Mouse (Mus musculus) forebrain, embryonic 11.5 days (tissue): Measurements from ENCODE around the gene Ppp1r12c. TPM values are rescaled to one million over a fixed set of nuclear protein-coding genes. Genes with fewer than 3 reads are reported as not detected.

ENCODE experiments used
- ATAC-seq: fragments of 200-750 bp; cut with Nextera tagmentation; replicated peaks from 2 replicates; pipeline ENCODE4 v1.8.0; 2017; ENCODE audit warnings: moderate TSS enrichment; ENCODE audit not compliant: low FRiP score
- DNase-seq: peaks from one replicate; pipeline ENCODE4 v3.0.0-alpha.2; 2017; ENCODE audit warnings: low spot score
- H3K27ac ChIP-seq: fragments of 300-500 bp; sonication (generic); 2 replicates; pipeline ENCODE4 v1.5.1; 2014; ENCODE audit warnings: low read depth, low read length
- H3K27me3 ChIP-seq: fragments of 300-500 bp; sonication (generic); 2 replicates; pipeline ENCODE4 v1.6.1; 2014; ENCODE audit warnings: mild to moderate bottlenecking, low read length, mixed read lengths; ENCODE audit not compliant: control insufficient read depth, insufficient read depth
- H3K36me3 ChIP-seq: fragments of 300-500 bp; sonication (generic); 2 replicates; pipeline ENCODE4 v1.6.1; 2014; ENCODE audit warnings: mild to moderate bottlenecking, low read length, moderate library complexity, mixed read lengths; ENCODE audit not compliant: control insufficient read depth, insufficient read depth
- H3K4me1 ChIP-seq: fragments of 300-500 bp; sonication (generic); replicated peaks from 2 replicates; pipeline ENCODE4 v1.6.1; 2014; ENCODE audit warnings: low read length, mixed read lengths; ENCODE audit not compliant: control insufficient read depth, insufficient read depth
- H3K4me2 ChIP-seq: fragments of 300-500 bp; sonication (generic); 2 replicates; pipeline ENCODE4 v1.6.1; 2014; ENCODE audit warnings: low read depth, mild to moderate bottlenecking, low read length, moderate library complexity, mixed read lengths; ENCODE audit not compliant: severe bottlenecking
- H3K4me3 ChIP-seq: fragments of 300-500 bp; sonication (generic); 2 replicates; pipeline ENCODE4 v1.5.1; 2014; ENCODE audit warnings: low read depth, low read length
- H3K9ac ChIP-seq: fragments of 300-500 bp; sonication (generic); 2 replicates; pipeline ENCODE4 v1.6.1; 2014; ENCODE audit warnings: low read length
- H3K9me3 ChIP-seq: fragments of 300-500 bp; sonication (generic); 2 replicates; pipeline ENCODE4 v1.6.1; 2016; ENCODE audit warnings: low read length, mixed read lengths; ENCODE audit not compliant: control insufficient read depth
- WGBS: fragments of 180-500 bp; shearing (Covaris S2); extraction: QIAGEN DNeasy Blood & Tissue Kit; methylation state at CpG from one replicate; pipeline ENCODE4 v1.1.7; 2014; 5-methylcytosine and 5-hydroxymethylcytosine counted together
- polyA plus RNA-seq: library from polyadenylated mRNA; unstranded; fragments of >200 nt; fragmentation: Nextera tagmentation; extraction: Ambion mirVana; gene quantifications from 2 replicates; pipeline ENCODE4 v1.2.1, GENCODE M21; 2014

Ppp1r12c gene
- polyA plus RNA-seq, 1 experiment from 2014 or later, result 46.8 TPM

- Histone ChIP-seq H3K4me2 (no peak overlapping the region), H3K27me3 (no peaks in the 10 kb centered on the region), H3K36me3 (no peaks in the 10 kb centered on the region), H3K9me3 (no peaks in the 10 kb centered on the region), H3K4me3 (no peak overlapping the region), H3K4me1 (peaks cover 7% of the 10 kb centered on the region), H3K27ac (no peak overlapping the region), H3K9ac (no peak overlapping the region)
- DNase-seq, result no peak
- WGBS, result 81% methylated on average over 8 of the region's 8 CpGs
- no peak for ATAC-seq
These were observed 10.2 kb upstream of the Ppp1r12c start for GRCm38 (mm10) chr7:4511489-4512224.

- no peaks in the 10 kb centered on the region for H3K36me3 ChIP-seq
- WGBS, result 21% methylated on average over 24 of the region's 24 CpGs
- H3K27me3 ChIP-seq, result no peaks in the 10 kb centered on the region
- no peaks in the 10 kb centered on the region for H3K9me3 ChIP-seq
- H3K4me1 ChIP-seq, result 0 out of 2 replicates have a peak, but pooled peaks cover 2% of the 10 kb centered on the region
- H3K4me3 ChIP-seq, result no peak overlapping the region
- H3K4me2 ChIP-seq, result 0 out of 2 replicates have a peak overlapping the region, but pooled peaks have one; percentile 29
- H3K27ac ChIP-seq, result no peak overlapping the region
- ATAC-seq, result peak; percentile 82
- H3K9ac ChIP-seq, result no peak overlapping the region
- DNase-seq, result peak; percentile 89
These were observed 8.6 kb upstream of the Ppp1r12c start for GRCm38 (mm10) chr7:4509863-4510608.

GRCm38 (mm10) chr7:4508739-4509116 is 7.2 kb upstream of the Ppp1r12c start:
- Histone ChIP-seq H3K4me1 (no peaks in the 10 kb centered on the region), H3K9me3 (no peaks in the 10 kb centered on the region), H3K9ac (no peak overlapping the region), H3K27me3 (no peaks in the 10 kb centered on the region), H3K27ac (no peak overlapping the region), H3K4me2 (no peak overlapping the region), H3K4me3 (no peak overlapping the region), H3K36me3 (no peaks in the 10 kb centered on the region)
- WGBS, result 93% methylated on average over 8 of the region's 8 CpGs
- ATAC-seq, result no peak
- no peak for DNase-seq

- H3K27ac ChIP-seq, result no peak overlapping the region
- no peak for DNase-seq
- H3K4me2 ChIP-seq, result no peak overlapping the region
- H3K4me3 ChIP-seq, result no peak overlapping the region
- H3K9ac ChIP-seq, result no peak overlapping the region
- no peaks in the 10 kb centered on the region for H3K36me3 ChIP-seq
- WGBS, result 78% methylated on average over 24 of the region's 32 CpGs
- ATAC-seq, result no peak
- no peaks in the 10 kb centered on the region for H3K9me3 ChIP-seq
- H3K27me3 ChIP-seq, result no peaks in the 10 kb centered on the region
- no peaks in the 10 kb centered on the region for H3K4me1 ChIP-seq
These were observed 6.7 kb upstream of the Ppp1r12c start for GRCm38 (mm10) chr7:4508062-4508738.

- Histone ChIP-seq H3K9me3 (no peaks in the 10 kb centered on the region), H3K4me2 (no peak overlapping the region), H3K27me3 (no peaks in the 10 kb centered on the region), H3K9ac (no peak overlapping the region), H3K4me3 (no peak overlapping the region), H3K4me1 (no peaks in the 10 kb centered on the region), H3K36me3 (no peaks in the 10 kb centered on the region), H3K27ac (no peak overlapping the region)
- 68% methylated on average over 4 of the region's 4 CpGs for WGBS
- DNase-seq (no peak), ATAC-seq (no peak)
These were observed 5.7 kb upstream of the Ppp1r12c start for GRCm38 (mm10) chr7:4507220-4507619.

GRCm38 (mm10) chr7:4504646-4505435 is 3.4 kb upstream of the Ppp1r12c start:
- Histone ChIP-seq H3K36me3 (no peaks in the 10 kb centered on the region), H3K27ac (no peak overlapping the region), H3K9ac (no peak overlapping the region), H3K9me3 (no peaks in the 10 kb centered on the region), H3K4me1 (peaks cover 7% of the 10 kb centered on the region), H3K4me3 (no peak overlapping the region), H3K27me3 (no peaks in the 10 kb centered on the region), H3K4me2 (no peak overlapping the region)
- DNase-seq, result peak; percentile 42
- WGBS, result 67% methylated on average over 11 of the region's 11 CpGs
- ATAC-seq, result no peak

- Histone ChIP-seq H3K36me3 (no peaks in the 10 kb centered on the region), H3K9ac (no peak overlapping the region), H3K4me1 (peaks cover 16% of the 10 kb centered on the region), H3K9me3 (no peaks in the 10 kb centered on the region), H3K4me3 (no peak overlapping the region), H3K27ac (no peak overlapping the region), H3K4me2 (no peak overlapping the region), H3K27me3 (no peaks in the 10 kb centered on the region)
- DNase-seq (no peak), ATAC-seq (no peak)
- 82% methylated on average over 5 of the region's 5 CpGs for WGBS
These were observed 2.4 kb upstream of the Ppp1r12c start for GRCm38 (mm10) chr7:4503858-4504257.

GRCm38 (mm10) chr7:4503100-4503499 is 1.6 kb upstream of the Ppp1r12c start:
- Histone ChIP-seq H3K27ac (no peak overlapping the region), H3K9ac (no peak overlapping the region), H3K9me3 (no peaks in the 10 kb centered on the region), H3K27me3 (no peaks in the 10 kb centered on the region), H3K36me3 (no peaks in the 10 kb centered on the region), H3K4me3 (no peak overlapping the region), H3K4me2 (no peak overlapping the region), H3K4me1 (peaks cover 20% of the 10 kb centered on the region)
- ATAC-seq (no peak), DNase-seq (no peak)
- 77% methylated on average over 4 of the region's 4 CpGs for WGBS
